Mouse (Mus musculus) limb, embryonic 14.5 days (tissue): ENCODE measurements around the gene Rab5b. TPM values are rescaled to one million over a fixed set of nuclear protein-coding genes. Genes with fewer than 3 reads are reported as not detected.
"Not testable (repeated sequence)": the region's sequence is repeated elsewhere in the genome, so short reads cannot be mapped to it uniquely, and the experiment has no call there.

Source experiments
- ATAC-seq: fragments of 200-750 bp; cut with Nextera tagmentation; 2 replicates; pipeline ENCODE4 v1.8.0; 2017; ENCODE audit warnings: low read depth, moderate number of reproducible peaks, moderate TSS enrichment; ENCODE audit not compliant: low FRiP score
- DNase-seq: peaks from one replicate; pipeline ENCODE4 v3.0.0-alpha.2; 2015; ENCODE audit warnings: low spot score
- H3K27ac ChIP-seq: fragments of 300-500 bp; sonication (generic); replicated peaks from 2 replicates; pipeline ENCODE4 v1.5.1; 2014; ENCODE audit warnings: low read depth, mild to moderate bottlenecking, low read length, moderate library complexity, mixed read lengths
- H3K27me3 ChIP-seq: fragments of 300-500 bp; sonication (generic); 2 replicates; pipeline ENCODE4 v1.6.1; 2014; ENCODE audit warnings: low read length, mixed read lengths; ENCODE audit not compliant: control insufficient read depth, insufficient read depth
- H3K36me3 ChIP-seq: fragments of 300-500 bp; sonication (generic); 2 replicates; pipeline ENCODE4 v1.6.1; 2014; ENCODE audit warnings: mild to moderate bottlenecking, low read length, moderate library complexity, mixed read lengths; ENCODE audit not compliant: control insufficient read depth, insufficient read depth
- H3K4me1 ChIP-seq: fragments of 300-500 bp; sonication (generic); 2 replicates; pipeline ENCODE4 v1.6.1; 2014; ENCODE audit warnings: antibody characterized with exemption, low read length, mixed read lengths; ENCODE audit not compliant: control insufficient read depth, insufficient read depth
- H3K4me2 ChIP-seq: fragments of 300-500 bp; sonication (generic); replicated peaks from 2 replicates; pipeline ENCODE4 v1.6.1; 2014; ENCODE audit warnings: low read depth, mild to moderate bottlenecking, low read length, moderate library complexity; ENCODE audit not compliant: severe bottlenecking
- H3K4me3 ChIP-seq: fragments of 300-500 bp; sonication (generic); replicated peaks from 2 replicates; pipeline ENCODE4 v1.5.1; 2014; ENCODE audit warnings: low read length
- H3K9ac ChIP-seq: fragments of 300-500 bp; sonication (generic); 2 replicates; pipeline ENCODE4 v1.6.1; 2014; ENCODE audit warnings: mild to moderate bottlenecking, low read depth, low read length, moderate library complexity; ENCODE audit not compliant: severe bottlenecking
- H3K9me3 ChIP-seq: fragments of 300-500 bp; sonication (generic); 2 replicates; pipeline ENCODE4 v1.6.1; 2016; ENCODE audit warnings: low read length; ENCODE audit not compliant: control insufficient read depth
- POLR2A ChIP-seq: fragments of 200-500 bp; IDR thresholded peaks from 2 replicates; pipeline ENCODE4 v1.8.0; 2012; ENCODE audit warnings: inconsistent platforms, mild to moderate bottlenecking, moderate library complexity, borderline replicate concordance; ENCODE audit not compliant: insufficient read depth, insufficient read length; ENCODE audit errors: extremely low read depth
- WGBS: fragments of 180-500 bp; shearing (Covaris S2); extraction: QIAGEN DNeasy Blood & Tissue Kit; methylation state at CpG from one replicate; pipeline ENCODE4 v1.1.7; 2014; 5-methylcytosine and 5-hydroxymethylcytosine counted together
- polyA plus RNA-seq, 2 experiments: library from polyadenylated mRNA; depleted of rRNA in 1 of 2; stranded (reverse) in 1 of 2; unstranded in 1 of 2; fragments of >200 nt; fragmentation: Nextera tagmentation in 1 of 2; extraction: Ambion mirVana in 1 of 2; gene quantifications; 2 replicates each; pipeline versions ENCODE4 v1.2.1 to v1.2.3; 2012 to 2014

The Rab5b gene
- polyA plus RNA-seq, 2 experiments: 78.8 to 88.3 TPM

- H3K9ac ChIP-seq: no peak overlapping the region
- H3K4me3 ChIP-seq: no peak overlapping the region
- TF ChIP-seq POLR2A: no peak
- no peaks in the 10 kb centered on the region for H3K4me1 ChIP-seq
- no peaks in the 10 kb centered on the region for H3K9me3 ChIP-seq
- no peak for ATAC-seq
- H3K36me3 ChIP-seq: peaks cover 36% of the 10 kb centered on the region
- DNase-seq: no peak
- no peak overlapping the region for H3K27ac ChIP-seq
- WGBS: 20% methylated on average over 6 of the region's 6 CpGs
- H3K4me2 ChIP-seq: no peak overlapping the region
- H3K27me3 ChIP-seq: no peaks in the 10 kb centered on the region
These were observed 64.5 kb downstream of the Rab5b start for GRCm38 (mm10) chr10:128631571-128631970.

GRCm38 (mm10) chr10:128630306-128630705 lies 65.8 kb downstream of the Rab5b start:
- not testable (repeated sequence) for H3K4me3 ChIP-seq, H3K9me3 ChIP-seq, DNase-seq, H3K4me1 ChIP-seq, H3K4me2 ChIP-seq, H3K9ac ChIP-seq, H3K27me3 ChIP-seq, H3K27ac ChIP-seq, ATAC-seq
- WGBS: 82% methylated on average over 5 of the region's 5 CpGs
- peaks cover 25% of the 10 kb centered on the region for H3K36me3 ChIP-seq

GRCm38 (mm10) chr10:128629746-128630145 lies 66.3 kb downstream of the Rab5b start:
- 89% methylated on average over 2 of the region's 2 CpGs for WGBS
- H3K9me3 ChIP-seq: no peaks in the 10 kb centered on the region
- H3K4me3 ChIP-seq: no peak overlapping the region
- 0 out of 2 replicates have a peak, but pooled peaks cover 5% of the 10 kb centered on the region for H3K4me1 ChIP-seq
- no peak for ATAC-seq
- no peaks in the 10 kb centered on the region for H3K27me3 ChIP-seq
- no peak for TF ChIP-seq POLR2A
- no peak overlapping the region for H3K27ac ChIP-seq
- no peak overlapping the region for H3K9ac ChIP-seq
- H3K4me2 ChIP-seq: no peak overlapping the region
- DNase-seq: no peak
- peaks cover 27% of the 10 kb centered on the region for H3K36me3 ChIP-seq

- WGBS: 79% methylated on average over 10 of the region's 10 CpGs
- DNase-seq: no peak
- Histone ChIP-seq H3K27ac (no peak overlapping the region), H3K36me3 (peaks cover 28% of the 10 kb centered on the region), H3K9ac (no peak overlapping the region), H3K4me2 (no peak overlapping the region), H3K27me3 (no peaks in the 10 kb centered on the region), H3K4me1 (0 out of 2 replicates have a peak, but pooled peaks cover 5% of the 10 kb centered on the region), H3K9me3 (no peaks in the 10 kb centered on the region), H3K4me3 (no peak overlapping the region)
- ATAC-seq: no peak
- TF ChIP-seq POLR2A: no peak
These were observed 68.4 kb downstream of the Rab5b start for GRCm38 (mm10) chr10:128627398-128628317.

Other genes starting within 250 kb of the Rab5b start
- gene Smarcc2, start 237.0 kb downstream of the Rab5b start, polyA plus RNA-seq (2012; rRNA removed): 216 and 219 TPM in 2 replicates
- gene Smarcc2, start 237.0 kb downstream of the Rab5b start, polyA plus RNA-seq (2014; fragmentation: Nextera tagmentation; extraction: Ambion mirVana): 98.0 and 110 TPM in 2 replicates
- 1,142 and 1,623 TPM in 2 replicates for gene Myl6, start 202.1 kb downstream of the Rab5b start, polyA plus RNA-seq (2012; rRNA removed)
- 1,081 and 1,105 TPM in 2 replicates for gene Myl6, start 202.1 kb downstream of the Rab5b start, polyA plus RNA-seq (2014; fragmentation: Nextera tagmentation; extraction: Ambion mirVana)
- 54.9 and 56.7 TPM in 2 replicates for gene Myl6b, start 197.6 kb downstream of the Rab5b start, polyA plus RNA-seq (2012; rRNA removed)
- 6.1 and 6.6 TPM in 2 replicates for gene Myl6b, start 197.6 kb downstream of the Rab5b start, polyA plus RNA-seq (2014; fragmentation: Nextera tagmentation; extraction: Ambion mirVana)
- gene Esyt1, start 170.4 kb downstream of the Rab5b start, polyA plus RNA-seq (2012; rRNA removed): 51.3 and 59.6 TPM in 2 replicates
- 35.8 and 37.9 TPM in 2 replicates for gene Esyt1, start 170.4 kb downstream of the Rab5b start, polyA plus RNA-seq (2014; fragmentation: Nextera tagmentation; extraction: Ambion mirVana)
- gene Zc3h10, start 148.5 kb downstream of the Rab5b start, polyA plus RNA-seq (2012; rRNA removed): 15.2 and 17.2 TPM in 2 replicates
- 13.7 and 14.5 TPM in 2 replicates for gene Zc3h10, start 148.5 kb downstream of the Rab5b start, polyA plus RNA-seq (2014; fragmentation: Nextera tagmentation; extraction: Ambion mirVana)
- 2,621 and 3,931 TPM in 2 replicates for gene Rpl41, start 147.0 kb downstream of the Rab5b start, polyA plus RNA-seq (2012; rRNA removed)
- 4,572 and 4,920 TPM in 2 replicates for gene Rpl41, start 147.0 kb downstream of the Rab5b start, polyA plus RNA-seq (2014; fragmentation: Nextera tagmentation; extraction: Ambion mirVana)
- 111 and 186 TPM in 2 replicates for gene Pa2g4, start 130.3 kb downstream of the Rab5b start, polyA plus RNA-seq (2012; rRNA removed)
- gene Pa2g4, start 130.3 kb downstream of the Rab5b start, polyA plus RNA-seq (2014; fragmentation: Nextera tagmentation; extraction: Ambion mirVana): 207 and 210 TPM in 2 replicates
- gene Erbb3, start 106.6 kb downstream of the Rab5b start, polyA plus RNA-seq (2012; rRNA removed): 17.5 and 18.2 TPM in 2 replicates
- gene Erbb3, start 106.6 kb downstream of the Rab5b start, polyA plus RNA-seq (2014; fragmentation: Nextera tagmentation; extraction: Ambion mirVana): 19.6 and 21.1 TPM in 2 replicates
- 1,619 and 1,662 TPM in 2 replicates for gene Rps26, start 69.5 kb downstream of the Rab5b start, polyA plus RNA-seq (2012; rRNA removed)
- gene Rps26, start 69.5 kb downstream of the Rab5b start, polyA plus RNA-seq (2014; fragmentation: Nextera tagmentation; extraction: Ambion mirVana): 1,135 and 1,177 TPM in 2 replicates
- gene Ikzf4, start 50.3 kb downstream of the Rab5b start, polyA plus RNA-seq (2012; rRNA removed): 8.0 and 10.3 TPM in 2 replicates
- gene Ikzf4, start 50.3 kb downstream of the Rab5b start, polyA plus RNA-seq (2014; fragmentation: Nextera tagmentation; extraction: Ambion mirVana): 4.6 and 5.2 TPM in 2 replicates
- gene Suox, start 22.2 kb downstream of the Rab5b start, polyA plus RNA-seq (2012; rRNA removed): 17.0 and 17.7 TPM in 2 replicates
- gene Suox, start 22.2 kb downstream of the Rab5b start, polyA plus RNA-seq (2014; fragmentation: Nextera tagmentation; extraction: Ambion mirVana): 13.1 and 16.3 TPM in 2 replicates
- gene Pmel, start 7.9 kb upstream of the Rab5b start, polyA plus RNA-seq (2012; rRNA removed): 3.7 and 3.8 TPM in 2 replicates
- gene Pmel, start 7.9 kb upstream of the Rab5b start, polyA plus RNA-seq (2014; fragmentation: Nextera tagmentation; extraction: Ambion mirVana): 4.6 and 5.5 TPM in 2 replicates
- 132 and 148 TPM in 2 replicates for gene Cdk2, start 8.8 kb upstream of the Rab5b start, polyA plus RNA-seq (2012; rRNA removed)
- gene Cdk2, start 8.8 kb upstream of the Rab5b start, polyA plus RNA-seq (2014; fragmentation: Nextera tagmentation; extraction: Ambion mirVana): 106 and 115 TPM in 2 replicates
- 23.0 and 26.6 TPM in 2 replicates for gene Dgka, start 48.6 kb upstream of the Rab5b start, polyA plus RNA-seq (2012; rRNA removed)
- gene Dgka, start 48.6 kb upstream of the Rab5b start, polyA plus RNA-seq (2014; fragmentation: Nextera tagmentation; extraction: Ambion mirVana): 18.4 and 19.9 TPM in 2 replicates
- gene Pym1, start 51.6 kb upstream of the Rab5b start, polyA plus RNA-seq (2012; rRNA removed): 49.9 and 60.3 TPM in 2 replicates
- gene Pym1, start 51.6 kb upstream of the Rab5b start, polyA plus RNA-seq (2014; fragmentation: Nextera tagmentation; extraction: Ambion mirVana): 36.0 and 36.8 TPM in 2 replicates
- 1.4 TPM in 2 replicates for gene Mmp19, start 94.6 kb upstream of the Rab5b start, polyA plus RNA-seq (2012; rRNA removed)
- 0.86 and 1.1 TPM in 2 replicates for gene Mmp19, start 94.6 kb upstream of the Rab5b start, polyA plus RNA-seq (2014; fragmentation: Nextera tagmentation; extraction: Ambion mirVana)
- 26.3 and 30.6 TPM in 2 replicates for gene Dnajc14, start 107.8 kb upstream of the Rab5b start, polyA plus RNA-seq (2012; rRNA removed)
- 44.5 and 45.7 TPM in 2 replicates for gene Dnajc14, start 107.8 kb upstream of the Rab5b start, polyA plus RNA-seq (2014; fragmentation: Nextera tagmentation; extraction: Ambion mirVana)
- gene Tmem198b, start 108.1 kb upstream of the Rab5b start, polyA plus RNA-seq (2012; rRNA removed): 41.3 and 59.1 TPM in 2 replicates
- gene Tmem198b, start 108.1 kb upstream of the Rab5b start, polyA plus RNA-seq (2014; fragmentation: Nextera tagmentation; extraction: Ambion mirVana): 14.9 and 18.6 TPM in 2 replicates
- gene Sarnp, start 121.1 kb upstream of the Rab5b start, polyA plus RNA-seq (2012; rRNA removed): 68.2 and 122 TPM in 2 replicates
- gene Sarnp, start 121.1 kb upstream of the Rab5b start, polyA plus RNA-seq (2014; fragmentation: Nextera tagmentation; extraction: Ambion mirVana): 200 TPM in 2 replicates
- gene Ormdl2, start 125.4 kb upstream of the Rab5b start, polyA plus RNA-seq (2012; rRNA removed): 29.4 and 31.6 TPM in 2 replicates
- 45.4 and 52.7 TPM in 2 replicates for gene Ormdl2, start 125.4 kb upstream of the Rab5b start, polyA plus RNA-seq (2014; fragmentation: Nextera tagmentation; extraction: Ambion mirVana)
- gene Gdf11, start 195.5 kb upstream of the Rab5b start, polyA plus RNA-seq (2012; rRNA removed): 10.8 and 11.8 TPM in 2 replicates
- 6.3 and 9.2 TPM in 2 replicates for gene Gdf11, start 195.5 kb upstream of the Rab5b start, polyA plus RNA-seq (2014; fragmentation: Nextera tagmentation; extraction: Ambion mirVana)
- gene Cd63, start 204.7 kb upstream of the Rab5b start, polyA plus RNA-seq (2012; rRNA removed): 346 and 448 TPM in 2 replicates
- 942 and 957 TPM in 2 replicates for gene Cd63, start 204.7 kb upstream of the Rab5b start, polyA plus RNA-seq (2014; fragmentation: Nextera tagmentation; extraction: Ambion mirVana)
- gene Rdh5, start 226.6 kb upstream of the Rab5b start, polyA plus RNA-seq (2012; rRNA removed): 17.9 and 23.2 TPM in 2 replicates
- 11.8 and 12.5 TPM in 2 replicates for gene Rdh5, start 226.6 kb upstream of the Rab5b start, polyA plus RNA-seq (2014; fragmentation: Nextera tagmentation; extraction: Ambion mirVana)
- gene Bloc1s1, start 227.8 kb upstream of the Rab5b start, polyA plus RNA-seq (2012; rRNA removed): 211 and 285 TPM in 2 replicates
- 242 and 262 TPM in 2 replicates for gene Bloc1s1, start 227.8 kb upstream of the Rab5b start, polyA plus RNA-seq (2014; fragmentation: Nextera tagmentation; extraction: Ambion mirVana)
- 22.3 and 24.1 TPM in 2 replicates for gene Itga7, start 237.6 kb upstream of the Rab5b start, polyA plus RNA-seq (2012; rRNA removed)
- gene Itga7, start 237.6 kb upstream of the Rab5b start, polyA plus RNA-seq (2014; fragmentation: Nextera tagmentation; extraction: Ambion mirVana): 7.0 and 11.5 TPM in 2 replicates